Mouse (Mus musculus): ENCODE data around the gene Tmbim7.

- TF ChIP-seq GATA1 (IDR thresholded peaks at IDR 0.05; ENCODE audit: borderline replicate concordance, low read length) (no peak), FLI1 (IDR thresholded peaks at IDR 0.05; ENCODE audit: low read length) (no peak)
Measured at GRCm38 (mm10) chr5:3722873-3723272, 71.9 kb downstream of the Tmbim7 start.

Data from megakaryocyte, embryonic 14.5 days (primary cell).